Mouse (Mus musculus): Measurements from ENCODE around the gene Olfr543.
A peak's percentile ranks its signal among the peaks of the same experiment; 100 is the strongest.
"Not testable (repeated sequence)": the region's sequence is repeated elsewhere in the genome, so short reads cannot be mapped to it uniquely, and the experiment has no call there.

Olfr543 gene

GRCm38 (mm10) chr7:102481579-102481978 is at the start of gene Olfr543:
Gene Olfr543 (minus strand): TSS chr7:102481679.
- DNase-seq (ENCODE audit: low spot score), result no peak

- no peak for DNase-seq (ENCODE audit: low spot score)
These were observed 47.6 kb upstream of the Olfr543 start for GRCm38 (mm10) chr7:102529052-102529451.

GRCm38 (mm10) chr7:102517051-102517335 is 35.5 kb upstream of the Olfr543 start:
- DNase-seq (ENCODE audit: low spot score), result no peak

GRCm38 (mm10) chr7:102516261-102517050 is 35.0 kb upstream of the Olfr543 start:
- peak; percentile 81 for DNase-seq (ENCODE audit: low spot score)

GRCm38 (mm10) chr7:102514144-102514543 is 32.7 kb upstream of the Olfr543 start:
- DNase-seq (ENCODE audit: low spot score), result no peak

GRCm38 (mm10) chr7:102512814-102513435 is 31.4 kb upstream of the Olfr543 start:
- DNase-seq (ENCODE audit: low spot score), result peak; percentile 92

- no peak for DNase-seq (ENCODE audit: low spot score)
These were observed 30.4 kb upstream of the Olfr543 start for GRCm38 (mm10) chr7:102511927-102512326.

GRCm38 (mm10) chr7:102509726-102510125 is 28.2 kb upstream of the Olfr543 start:
- DNase-seq (ENCODE audit: low spot score), result no peak

- no peak for DNase-seq (ENCODE audit: low spot score)
These were observed 27.2 kb upstream of the Olfr543 start for GRCm38 (mm10) chr7:102508666-102509065.

GRCm38 (mm10) chr7:102508066-102508465 is 26.6 kb upstream of the Olfr543 start:
- no peak for DNase-seq (ENCODE audit: low spot score)

GRCm38 (mm10) chr7:102506848-102507247 is 25.4 kb upstream of the Olfr543 start:
- DNase-seq (ENCODE audit: low spot score), result peak; percentile 76

GRCm38 (mm10) chr7:102501986-102502385 is 20.5 kb upstream of the Olfr543 start:
- DNase-seq (ENCODE audit: low spot score), result no peak

- no peak for DNase-seq (ENCODE audit: low spot score)
These were observed 18.0 kb upstream of the Olfr543 start, which contains the start of gene Olfr545 for GRCm38 (mm10) chr7:102499473-102499872. Gene Olfr545 (minus strand): TSS chr7:102499573.

- DNase-seq (ENCODE audit: low spot score), result not testable (repeated sequence)
These were observed 12.9 kb upstream of the Olfr543 start for GRCm38 (mm10) chr7:102494416-102494815.

- no peak for DNase-seq (ENCODE audit: low spot score)
These were observed 6.7 kb upstream of the Olfr543 start, which contains the start of gene Olfr544 for GRCm38 (mm10) chr7:102488161-102488560. Gene Olfr544 (minus strand): TSS chr7:102488313.

GRCm38 (mm10) chr7:102486105-102486504 is 4.6 kb upstream of the Olfr543 start:
- DNase-seq (ENCODE audit: low spot score), result no peak

GRCm38 (mm10) chr7:102484766-102485165 is 3.3 kb upstream of the Olfr543 start:
- not testable (repeated sequence) for DNase-seq (ENCODE audit: low spot score)

GRCm38 (mm10) chr7:102483665-102484064 is 2.2 kb upstream of the Olfr543 start:
- no peak for DNase-seq (ENCODE audit: low spot score)

GRCm38 (mm10) chr7:102480821-102481220 is 658 bp downstream of the Olfr543 start:
- no peak for DNase-seq (ENCODE audit: low spot score)

- DNase-seq (ENCODE audit: low spot score), result peak; percentile 32
These were observed 2.0 kb downstream of the Olfr543 start for GRCm38 (mm10) chr7:102479368-102480078.

GRCm38 (mm10) chr7:102478926-102479325 is 2.6 kb downstream of the Olfr543 start:
- DNase-seq (ENCODE audit: low spot score), result no peak

GRCm38 (mm10) chr7:102478425-102478824 is 3.1 kb downstream of the Olfr543 start:
- no peak for DNase-seq (ENCODE audit: low spot score)

- no peak for DNase-seq (ENCODE audit: low spot score)
These were observed 4.1 kb downstream of the Olfr543 start for GRCm38 (mm10) chr7:102477377-102477776.

All from MN1 (cell line).